Mouse (Mus musculus) kidney, postnatal 0 days (tissue): Measurements from ENCODE around the gene Lsamp. TPM values are rescaled to one million over a fixed set of nuclear protein-coding genes. Genes with fewer than 3 reads are reported as not detected.
A peak's percentile ranks its signal among the peaks of the same experiment; 100 is the strongest.

Source experiments
- ATAC-seq: fragments of 200-750 bp; cut with Nextera tagmentation; replicated peaks from 2 replicates; pipeline ENCODE4 v1.8.0; 2017; ENCODE audit warnings: low read depth, moderate number of reproducible peaks, moderate TSS enrichment, moderate library complexity; ENCODE audit not compliant: low FRiP score
- DNase-seq: peaks from one replicate; pipeline ENCODE4 v3.0.0-alpha.2; 2016; ENCODE audit warnings: low spot score
- H3K27ac ChIP-seq: fragments of 300-500 bp; sonication (generic); 2 replicates; pipeline ENCODE4 v1.5.1; 2014; ENCODE audit warnings: mild to moderate bottlenecking
- H3K27me3 ChIP-seq: fragments of 300-500 bp; sonication (generic); 2 replicates; pipeline ENCODE4 v1.6.1; 2014; ENCODE audit warnings: low read length, mixed read lengths; ENCODE audit not compliant: insufficient read depth
- H3K36me3 ChIP-seq: fragments of 300-500 bp; sonication (generic); 2 replicates; pipeline ENCODE4 v1.6.1; 2014; ENCODE audit warnings: low read length, mixed read lengths; ENCODE audit not compliant: insufficient read depth
- H3K4me1 ChIP-seq: fragments of 300-500 bp; sonication (generic); replicated peaks from 2 replicates; pipeline ENCODE4 v1.6.1; 2014; ENCODE audit warnings: antibody characterized with exemption, low read length, mixed read lengths; ENCODE audit not compliant: insufficient read depth
- H3K4me2 ChIP-seq: fragments of 300-500 bp; sonication (generic); 2 replicates; pipeline ENCODE4 v1.6.1; 2014; ENCODE audit warnings: mild to moderate bottlenecking, low read length, moderate library complexity, mixed read lengths
- H3K4me3 ChIP-seq: fragments of 300-500 bp; sonication (generic); replicated peaks from 2 replicates; pipeline ENCODE4 v1.5.1; 2014; ENCODE audit warnings: low read depth, low read length
- H3K9ac ChIP-seq: fragments of 300-500 bp; sonication (generic); 2 replicates; pipeline ENCODE4 v1.6.1; 2014; ENCODE audit warnings: low read depth, low read length
- H3K9me3 ChIP-seq: fragments of 300-500 bp; sonication (generic); replicated peaks from 2 replicates; pipeline ENCODE4 v1.6.1; 2016; ENCODE audit warnings: low read length, inconsistent platforms, mixed read lengths
- CTCF ChIP-seq: IDR thresholded peaks from 2 replicates; pipeline ENCODE4 v1.5.1; 2016; ENCODE audit warnings: antibody characterized with exemption, low read depth, mild to moderate bottlenecking, moderate library complexity
- WGBS: fragments of 180-500 bp; shearing (Covaris S2); extraction: QIAGEN DNeasy Blood & Tissue Kit; methylation state at CpG from one replicate; pipeline ENCODE4 v1.1.7; 2014; 5-methylcytosine and 5-hydroxymethylcytosine counted together
- polyA plus RNA-seq: library from polyadenylated mRNA; unstranded; fragments of >200 nt; fragmentation: Nextera tagmentation; extraction: Ambion mirVana; gene quantifications from 2 replicates; pipeline ENCODE4 v1.2.1, GENCODE M21; 2015

The Lsamp gene
- polyA plus RNA-seq, 1 experiment from 2014 or later, result 2.7 TPM

DNA sequence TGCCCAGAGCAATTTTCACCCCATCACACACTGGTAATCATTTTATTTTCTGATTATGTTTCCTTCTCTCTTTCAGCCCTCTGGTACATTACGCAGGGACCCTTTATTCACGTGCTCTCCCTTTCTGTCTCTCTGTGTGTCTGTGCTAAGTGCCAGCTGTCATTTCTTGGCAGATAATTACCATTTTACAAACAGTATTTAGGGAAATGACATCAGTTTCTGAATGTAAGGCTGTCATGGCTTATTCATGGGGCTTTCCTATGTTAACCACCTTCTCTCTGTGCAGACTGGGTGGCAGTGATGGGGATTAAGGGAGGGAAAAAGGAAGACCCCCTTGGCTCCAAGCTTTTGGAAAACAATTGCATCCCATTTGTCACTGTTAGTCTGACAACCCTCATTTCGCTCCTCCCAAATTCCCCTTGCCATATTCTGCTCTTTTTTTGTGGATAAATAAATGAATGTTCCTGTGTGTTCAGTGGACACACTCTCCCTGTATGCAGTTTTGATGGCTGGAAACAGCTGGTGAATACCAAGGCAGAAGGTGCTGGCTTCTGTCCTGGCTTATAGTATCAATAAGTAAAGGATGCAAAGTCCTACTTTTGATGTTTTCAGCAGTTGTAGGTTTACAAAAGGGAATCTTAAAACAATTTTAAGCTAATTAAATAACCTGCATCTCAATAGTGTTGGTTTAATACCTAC, 520.2 kb downstream of the Lsamp start:
- Histone ChIP-seq H3K27ac (no peak overlapping the region), H3K4me1 (no peaks in the 10 kb centered on the region), H3K4me3 (no peak overlapping the region), H3K4me2 (no peak overlapping the region), H3K27me3 (no peaks in the 10 kb centered on the region), H3K9me3 (no peaks in the 10 kb centered on the region), H3K36me3 (no peaks in the 10 kb centered on the region), H3K9ac (no peak overlapping the region)
- no peak for DNase-seq
- WGBS, result 63% methylated on average over 3 of the region's 3 CpGs
- no peak for ATAC-seq
- TF ChIP-seq CTCF, result no peak

DNA sequence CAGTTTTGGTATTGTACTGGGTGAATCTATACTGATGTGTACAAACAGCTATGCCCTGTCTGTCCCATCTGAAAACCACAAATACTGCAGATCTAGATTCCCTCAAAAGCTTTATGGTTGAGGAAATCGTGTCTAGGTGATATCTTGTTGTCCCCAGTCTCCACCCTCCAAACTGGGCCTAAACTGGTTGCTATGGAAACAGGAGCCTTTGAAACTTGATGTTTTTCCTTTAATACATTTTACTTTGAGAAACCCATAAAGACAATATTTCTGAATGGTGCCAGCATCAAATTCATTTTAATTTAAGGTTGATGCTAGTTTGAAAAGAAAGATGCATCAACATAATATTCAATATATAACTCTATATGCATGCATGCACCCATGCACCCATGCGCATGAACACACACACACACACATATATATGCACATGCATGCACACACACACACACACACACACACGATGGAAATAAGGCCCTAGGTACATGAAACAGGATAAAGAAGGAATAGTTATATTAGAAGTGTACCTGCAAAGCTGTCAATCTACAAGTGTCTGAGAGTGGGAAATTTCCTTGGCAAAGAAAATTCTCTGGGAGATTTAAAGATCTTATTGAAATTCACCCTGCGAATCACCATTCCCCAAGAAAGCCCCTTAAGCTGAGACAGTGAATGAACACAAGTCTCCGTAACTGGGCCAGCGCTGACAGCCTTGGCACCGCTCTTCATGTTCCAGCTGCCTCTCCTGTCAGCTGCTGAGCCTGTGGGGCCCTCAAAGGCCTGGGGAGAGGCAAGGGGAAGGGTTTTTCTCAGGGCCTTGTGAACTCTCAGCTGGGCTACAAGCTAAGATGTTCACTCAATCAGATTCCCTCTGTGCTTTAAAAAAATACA, 525.2 kb downstream of the Lsamp start:
- H3K4me3 ChIP-seq, result no peak overlapping the region
- TF ChIP-seq CTCF, result no peak
- H3K27ac ChIP-seq, result no peak overlapping the region
- no peak for DNase-seq
- H3K9ac ChIP-seq, result no peak overlapping the region
- H3K4me1 ChIP-seq, result no peaks in the 10 kb centered on the region
- WGBS, result 78% methylated on average over 7 of the region's 7 CpGs
- no peak for ATAC-seq
- no peak overlapping the region for H3K4me2 ChIP-seq
- H3K27me3 ChIP-seq, result no peaks in the 10 kb centered on the region
- no peaks in the 10 kb centered on the region for H3K9me3 ChIP-seq
- no peaks in the 10 kb centered on the region for H3K36me3 ChIP-seq

DNA sequence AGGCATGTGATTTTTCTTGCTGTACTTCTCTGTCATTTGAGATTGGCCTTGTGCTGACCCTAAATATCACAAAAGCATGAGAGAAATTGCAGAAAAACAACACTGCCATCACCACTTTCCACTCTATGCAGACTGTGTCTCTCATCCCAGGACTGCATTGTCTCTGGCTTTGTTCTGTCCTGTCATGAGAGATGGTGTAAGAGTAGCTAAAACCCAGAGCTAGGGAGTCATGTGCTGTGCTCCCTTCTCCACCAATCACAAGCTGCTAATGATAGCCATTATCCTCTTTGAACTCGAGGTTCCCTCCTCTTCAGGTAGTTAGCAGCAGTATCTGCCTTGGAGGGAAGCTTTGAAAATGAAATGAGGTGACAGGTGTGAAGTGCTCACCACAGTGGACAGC, 552.6 kb downstream of the Lsamp start:
- Histone ChIP-seq H3K4me3 (no peak overlapping the region), H3K9ac (no peak overlapping the region), H3K36me3 (no peaks in the 10 kb centered on the region), H3K27ac (no peak overlapping the region), H3K4me2 (no peak overlapping the region), H3K27me3 (no peaks in the 10 kb centered on the region), H3K4me1 (no peaks in the 10 kb centered on the region), H3K9me3 (no peaks in the 10 kb centered on the region)
- TF ChIP-seq CTCF, result no peak
- 11% methylated on average over 1 of the region's 1 CpGs for WGBS
- no peak for DNase-seq
- ATAC-seq, result no peak

DNA sequence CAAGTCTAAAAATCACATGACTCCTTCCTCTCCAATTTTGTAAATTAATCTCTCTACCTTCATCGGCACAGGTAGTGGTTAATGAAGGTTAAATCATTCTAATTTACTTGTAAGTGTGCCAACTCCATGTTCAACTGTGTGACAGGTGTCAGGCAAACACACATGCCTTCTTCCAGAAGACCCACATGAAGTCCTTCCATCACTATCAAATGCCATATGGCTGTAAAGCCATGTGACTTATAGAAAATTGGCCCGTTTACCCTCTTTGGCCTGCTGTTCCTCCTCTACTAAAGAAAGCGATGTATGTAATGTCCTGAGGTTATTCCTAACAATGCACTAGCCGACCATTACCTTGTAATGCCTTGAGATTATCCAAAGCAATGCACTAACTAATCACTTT, 565.5 kb downstream of the Lsamp start:
- Histone ChIP-seq H3K27me3 (no peaks in the 10 kb centered on the region), H3K27ac (no peak overlapping the region), H3K4me1 (no peaks in the 10 kb centered on the region), H3K9me3 (no peaks in the 10 kb centered on the region), H3K4me3 (no peak overlapping the region), H3K9ac (no peak overlapping the region), H3K4me2 (no peak overlapping the region), H3K36me3 (no peaks in the 10 kb centered on the region)
- no peak for TF ChIP-seq CTCF
- no peak for DNase-seq
- no peak for ATAC-seq
- 86% methylated on average over 4 of the region's 4 CpGs for WGBS

DNA sequence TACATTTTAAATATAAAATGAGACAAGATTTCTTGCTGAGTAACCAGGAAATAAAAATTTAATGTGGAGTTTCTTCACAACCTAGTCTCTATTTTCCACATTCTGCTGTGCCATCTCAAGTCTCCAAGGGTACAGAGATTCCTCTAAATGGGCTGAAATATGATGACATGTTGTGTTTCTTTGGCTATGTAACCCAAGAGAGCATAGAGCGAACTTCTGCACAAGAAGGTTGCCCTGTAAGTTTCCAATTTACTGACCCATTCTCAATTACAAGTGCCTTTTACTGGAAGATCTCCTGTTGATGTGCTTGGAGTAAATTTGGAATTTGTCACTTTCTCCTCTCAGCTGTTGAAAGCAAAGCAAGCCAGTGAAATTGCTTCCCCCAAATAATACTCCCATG, 571.4 kb downstream of the Lsamp start:
- H3K4me2 ChIP-seq, result no peak overlapping the region
- no peaks in the 10 kb centered on the region for H3K27me3 ChIP-seq
- ATAC-seq, result no peak
- H3K4me3 ChIP-seq, result no peak overlapping the region
- no peaks in the 10 kb centered on the region for H3K9me3 ChIP-seq
- WGBS, result 33% methylated on average over 1 of the region's 1 CpGs
- TF ChIP-seq CTCF, result no peak
- H3K36me3 ChIP-seq, result no peaks in the 10 kb centered on the region
- H3K27ac ChIP-seq, result no peak overlapping the region
- H3K4me1 ChIP-seq, result no peaks in the 10 kb centered on the region
- peak; percentile 53 for DNase-seq
- no peak overlapping the region for H3K9ac ChIP-seq

DNA sequence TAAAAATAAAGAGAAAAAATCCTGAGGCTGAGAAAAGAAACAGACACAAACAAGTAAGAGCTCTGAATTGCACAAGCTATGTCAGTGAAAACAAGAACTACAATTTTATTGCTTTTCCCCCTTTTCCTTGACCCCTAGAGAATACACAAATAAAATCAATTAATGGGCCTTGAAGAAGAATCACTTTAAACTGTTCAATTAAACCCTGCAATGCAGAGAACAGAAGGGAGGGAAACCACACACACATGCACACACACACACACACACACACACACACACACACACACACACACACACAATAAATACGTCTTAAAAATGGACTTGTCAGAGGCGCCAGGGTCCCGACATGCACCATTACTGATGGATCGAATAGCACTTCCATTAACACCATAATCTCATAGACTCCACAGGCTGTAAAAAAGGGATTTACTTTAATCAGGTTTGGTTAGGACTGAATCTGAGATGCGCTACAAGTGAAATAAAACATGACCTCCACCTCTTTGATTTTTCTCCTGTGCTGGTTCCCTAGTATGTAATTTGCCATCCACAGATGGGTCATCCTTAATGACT, 573.6 kb downstream of the Lsamp start:
- Histone ChIP-seq H3K9me3 (no peaks in the 10 kb centered on the region), H3K4me2 (no peak overlapping the region), H3K9ac (no peak overlapping the region), H3K27ac (no peak overlapping the region), H3K4me1 (no peaks in the 10 kb centered on the region), H3K27me3 (no peaks in the 10 kb centered on the region), H3K36me3 (no peaks in the 10 kb centered on the region), H3K4me3 (no peak overlapping the region)
- no peak for ATAC-seq
- no peak for TF ChIP-seq CTCF
- WGBS, result 46% methylated on average over 5 of the region's 5 CpGs
- DNase-seq, result peak; percentile 19
